14 mouse cellular contexts compared by ENCODE assay signal in the genomic region with DNA sequence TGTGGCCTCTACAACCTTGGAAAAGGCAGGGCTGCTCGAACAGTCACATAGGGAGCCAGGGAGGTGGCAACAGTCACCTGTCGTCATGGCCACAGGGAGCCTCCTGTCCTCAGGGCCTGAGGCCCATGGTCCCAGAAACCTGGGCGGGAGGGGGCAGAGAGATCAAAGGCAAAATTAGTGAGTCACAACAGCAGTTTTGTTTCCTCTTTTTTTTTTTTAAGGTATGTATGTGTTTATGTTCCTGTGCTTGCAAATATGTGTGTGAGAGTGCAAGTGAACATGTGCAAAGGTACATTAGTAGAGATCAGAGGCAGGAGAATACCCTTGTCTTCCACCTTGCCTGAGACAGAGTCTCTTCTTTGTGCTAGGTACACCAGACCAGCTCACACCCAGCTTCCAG.
"Had no signal": no experiment of that assay in that cellular context is flagged by ENCODE, and none has a peak within 500 bp of the region (broad histone marks: within the 10 kb centered on the region; RNA-seq: fewer than 3 reads in every experiment).

No protein-coding gene starts in this region.

- H3K9ac ChIP-seq: limb, embryonic 13.5 days; lung, embryonic 15.5 days; midbrain, embryonic 15.5 days; neural tube, embryonic 12.5 days had no signal

- H3K27ac ChIP-seq: limb, embryonic 13.5 days; lung, embryonic 15.5 days; macrophage; midbrain, embryonic 15.5 days; neural tube, embryonic 12.5 days; stomach, postnatal 0 days had no signal

- H3K9me3 ChIP-seq: limb, embryonic 13.5 days; lung, embryonic 15.5 days; midbrain, embryonic 15.5 days had no signal

- DNase-seq: kidney, adult 11 months; kidney, adult 9 months; kidney, postnatal 25 days; layer of hippocampus, postnatal 36 days; left cerebral cortex, postnatal 4 days; lung, postnatal 14 days had no signal

- H3K4me3 ChIP-seq: limb, embryonic 13.5 days; lung, embryonic 15.5 days; megakaryocyte, embryonic 14.5 days; midbrain, embryonic 15.5 days; neural tube, embryonic 12.5 days had no signal

- H3K4me2 ChIP-seq: limb, embryonic 13.5 days; lung, embryonic 15.5 days; midbrain, embryonic 11.5 days; midbrain, embryonic 15.5 days; neural tube, embryonic 12.5 days had no signal

- ATAC-seq: midbrain, embryonic 15.5 days had no signal

- H3K4me1 ChIP-seq: limb, embryonic 13.5 days; lung, embryonic 15.5 days; midbrain, embryonic 15.5 days; neural tube, embryonic 12.5 days had no signal

- H3K27me3 ChIP-seq: limb, embryonic 13.5 days; lung, embryonic 15.5 days; megakaryocyte, embryonic 14.5 days; midbrain, embryonic 15.5 days; neural tube, embryonic 12.5 days had no signal
